Mouse (Mus musculus) cortical plate, adult 2 months (tissue): ENCODE measurements around the gene Tspan12.

Experiments
- CTCF ChIP-seq: fragments of 200-500 bp; IDR thresholded peaks from 2 replicates; pipeline ENCODE4 v1.5.1; 2011; ENCODE audit warnings: mild to moderate bottlenecking, control low read depth, low read length; ENCODE audit not compliant: insufficient read depth; ENCODE audit errors: extremely low read depth
- POLR2A ChIP-seq: fragments of 200-500 bp; IDR thresholded peaks from 2 replicates; pipeline ENCODE4 v1.6.1; 2011; ENCODE audit warnings: mild to moderate bottlenecking, low read length, control low read depth; ENCODE audit not compliant: insufficient read depth; ENCODE audit errors: extremely low read depth

DNA sequence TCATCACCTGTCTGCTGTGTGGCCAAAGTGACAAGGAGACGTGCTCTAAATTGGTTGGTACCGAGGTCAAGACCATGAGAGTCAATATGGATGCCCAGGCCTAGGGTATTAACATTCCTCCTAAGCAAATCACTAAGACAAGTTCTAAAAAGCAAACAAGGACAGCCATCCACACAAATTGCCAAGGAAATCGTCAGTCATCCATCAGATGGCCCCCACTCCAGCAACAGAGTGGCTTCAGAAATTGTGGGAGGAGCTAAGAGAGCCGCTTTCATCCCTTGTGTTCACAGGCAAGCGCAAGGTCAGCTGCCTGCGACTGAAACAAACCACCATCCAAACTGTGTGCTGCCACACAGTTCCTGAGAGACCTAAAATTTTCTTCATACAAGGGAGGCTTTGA, 1.0 kb upstream of the Tspan12 start:
- TF ChIP-seq POLR2A (no peak), CTCF (no peak)
